Mouse (Mus musculus): ENCODE measurements around the gene Stra6l. TPM values are rescaled to one million over a fixed set of nuclear protein-coding genes. Genes with fewer than 3 reads are reported as not detected.

Gene Stra6l
- total and polyA plus RNA-seq, 2 experiments from 2014 or later: 0.20 to 0.26 TPM

- WGBS: 41% methylated on average over 5 of the region's 5 CpGs
- Histone ChIP-seq H3K4me1 (ENCODE audit: insufficient read depth, low read length) (peaks cover 9% of the 10 kb centered on the region; the same call in 1 of the 2 replicates), H3K4me2 (ENCODE audit: low read depth, low read length) (no peak overlapping the region), H3K9me3 (ENCODE audit: low read length) (no peaks in the 10 kb centered on the region), H3K27me3 (ENCODE audit: insufficient read depth, low read length) (0 out of 2 replicates have a peak, but pooled peaks cover 3% of the 10 kb centered on the region), H3K4me3 (ENCODE audit: low read length) (no peak overlapping the region), H3K36me3 (ENCODE audit: insufficient read depth, low read length) (no peaks in the 10 kb centered on the region), H3K9ac (replicated peaks; ENCODE audit: low read length) (no peak overlapping the region), H3K27ac (no peak overlapping the region)
- DNase-seq (ENCODE audit: low spot score) (no peak), ATAC-seq (no peak)
- no peak for TF ChIP-seq CTCF (IDR thresholded peaks at IDR 0.05; ENCODE audit: low read depth)
These were observed 15.0 kb upstream of the Stra6l start for GRCm38 (mm10) chr4:45833461-45833860.

- WGBS: 42% methylated on average over 14 of the region's 14 CpGs
- Histone ChIP-seq H3K36me3 (ENCODE audit: insufficient read depth, low read length) (no peaks in the 10 kb centered on the region), H3K27ac (no peak overlapping the region), H3K9ac (replicated peaks; ENCODE audit: low read length) (no peak overlapping the region), H3K4me1 (ENCODE audit: insufficient read depth, low read length) (no peaks in the 10 kb centered on the region), H3K27me3 (ENCODE audit: insufficient read depth, low read length) (no peaks in the 10 kb centered on the region), H3K4me3 (ENCODE audit: low read length) (no peak overlapping the region), H3K9me3 (ENCODE audit: low read length) (no peaks in the 10 kb centered on the region), H3K4me2 (ENCODE audit: low read depth, low read length) (no peak overlapping the region)
- DNase-seq (ENCODE audit: low spot score): peak; percentile 79
- peak; percentile 49; the same call in 1 of the 2 replicates for ATAC-seq
- TF ChIP-seq CTCF (IDR thresholded peaks at IDR 0.05; ENCODE audit: low read depth): peak; percentile 89
These were observed 4.1 kb upstream of the Stra6l start for GRCm38 (mm10) chr4:45844355-45844754.

- Histone ChIP-seq H3K4me1 (ENCODE audit: insufficient read depth, low read length) (no peaks in the 10 kb centered on the region), H3K27me3 (ENCODE audit: insufficient read depth, low read length) (no peaks in the 10 kb centered on the region), H3K9ac (replicated peaks; ENCODE audit: low read length) (no peak overlapping the region), H3K4me2 (ENCODE audit: low read depth, low read length) (no peak overlapping the region), H3K36me3 (ENCODE audit: insufficient read depth, low read length) (no peaks in the 10 kb centered on the region), H3K9me3 (ENCODE audit: low read length) (no peaks in the 10 kb centered on the region), H3K4me3 (ENCODE audit: low read length) (no peak overlapping the region), H3K27ac (no peak overlapping the region)
- no peak for DNase-seq (ENCODE audit: low spot score)
- WGBS: 92% methylated on average over 2 of the region's 2 CpGs
- no peak for ATAC-seq
- TF ChIP-seq CTCF (IDR thresholded peaks at IDR 0.05; ENCODE audit: low read depth): no peak
These were observed 2.2 kb upstream of the Stra6l start for GRCm38 (mm10) chr4:45846263-45846662.

GRCm38 (mm10) chr4:45848825-45849156 is 327 bp downstream of the Stra6l start:
- Histone ChIP-seq H3K9ac (replicated peaks; ENCODE audit: low read length) (no peak overlapping the region), H3K4me1 (ENCODE audit: insufficient read depth, low read length) (no peaks in the 10 kb centered on the region), H3K27ac (no peak overlapping the region), H3K4me2 (ENCODE audit: low read depth, low read length) (no peak overlapping the region), H3K9me3 (ENCODE audit: low read length) (no peaks in the 10 kb centered on the region), H3K27me3 (ENCODE audit: insufficient read depth, low read length) (no peaks in the 10 kb centered on the region), H3K4me3 (ENCODE audit: low read length) (no peak overlapping the region), H3K36me3 (ENCODE audit: insufficient read depth, low read length) (no peaks in the 10 kb centered on the region)
- 35% methylated on average over 10 of the region's 10 CpGs for WGBS
- DNase-seq (ENCODE audit: low spot score) (no peak), ATAC-seq (no peak)
- no peak for TF ChIP-seq CTCF (IDR thresholded peaks at IDR 0.05; ENCODE audit: low read depth)

- H3K4me1 ChIP-seq (ENCODE audit: insufficient read depth, low read length): no peaks in the 10 kb centered on the region
- H3K4me2 ChIP-seq (ENCODE audit: low read depth, low read length): no peak overlapping the region
- no peak overlapping the region for H3K9ac ChIP-seq (replicated peaks; ENCODE audit: low read length)
- ATAC-seq (no peak), DNase-seq (ENCODE audit: low spot score) (no peak)
- 48% methylated on average over 1 of the region's 1 CpGs for WGBS
- no peaks in the 10 kb centered on the region for H3K9me3 ChIP-seq (ENCODE audit: low read length)
- no peak overlapping the region for H3K27ac ChIP-seq
- H3K27me3 ChIP-seq (ENCODE audit: insufficient read depth, low read length): no peaks in the 10 kb centered on the region
- H3K4me3 ChIP-seq (ENCODE audit: low read length): no peak overlapping the region
- no peaks in the 10 kb centered on the region for H3K36me3 ChIP-seq (ENCODE audit: insufficient read depth, low read length)
- no peak for TF ChIP-seq CTCF (IDR thresholded peaks at IDR 0.05; ENCODE audit: low read depth)
These were observed 955 bp downstream of the Stra6l start for GRCm38 (mm10) chr4:45849419-45849818.

GRCm38 (mm10) chr4:45851640-45852051 is 3.2 kb downstream of the Stra6l start:
- Histone ChIP-seq H3K27me3 (ENCODE audit: insufficient read depth, low read length) (no peaks in the 10 kb centered on the region), H3K4me1 (ENCODE audit: insufficient read depth, low read length) (no peaks in the 10 kb centered on the region), H3K9ac (replicated peaks; ENCODE audit: low read length) (no peak overlapping the region), H3K4me3 (ENCODE audit: low read length) (no peak overlapping the region), H3K36me3 (ENCODE audit: insufficient read depth, low read length) (no peaks in the 10 kb centered on the region), H3K27ac (no peak overlapping the region), H3K4me2 (ENCODE audit: low read depth, low read length) (no peak overlapping the region), H3K9me3 (ENCODE audit: low read length) (no peaks in the 10 kb centered on the region)
- DNase-seq (ENCODE audit: low spot score): peak; percentile 17
- peak; percentile 76; the same call in 1 of the 2 replicates for ATAC-seq
- no peak for TF ChIP-seq CTCF (IDR thresholded peaks at IDR 0.05; ENCODE audit: low read depth)
- 28% methylated on average over 3 of the region's 3 CpGs for WGBS

GRCm38 (mm10) chr4:45853496-45854246 is 5.2 kb downstream of the Stra6l start:
- ATAC-seq (no peak), DNase-seq (ENCODE audit: low spot score) (no peak)
- Histone ChIP-seq H3K4me2 (ENCODE audit: low read depth, low read length) (no peak overlapping the region), H3K4me3 (ENCODE audit: low read length) (no peak overlapping the region), H3K36me3 (ENCODE audit: insufficient read depth, low read length) (no peaks in the 10 kb centered on the region), H3K9ac (replicated peaks; ENCODE audit: low read length) (no peak overlapping the region), H3K27ac (no peak overlapping the region), H3K9me3 (ENCODE audit: low read length) (no peaks in the 10 kb centered on the region), H3K27me3 (ENCODE audit: insufficient read depth, low read length) (no peaks in the 10 kb centered on the region), H3K4me1 (ENCODE audit: insufficient read depth, low read length) (no peaks in the 10 kb centered on the region)
- no peak for TF ChIP-seq CTCF (IDR thresholded peaks at IDR 0.05; ENCODE audit: low read depth)
- 74% methylated on average over 15 of the region's 15 CpGs for WGBS
